Mouse (Mus musculus): ENCODE results near the gene Fam13a.

- TF ChIP-seq CTCF (IDR thresholded peaks at IDR 0.05; ENCODE audit: low read depth), result no peak
- no peak for TF ChIP-seq EP300 (IDR thresholded peaks at IDR 0.05; ENCODE audit: low read depth)
Observed at GRCm38 (mm10) chr6:58946840-58947239, 77.5 kb downstream of the Fam13a start.

All from heart, postnatal 0 days (tissue).